Mouse (Mus musculus): Measurements from ENCODE around the gene Kpna1. TPM values are rescaled to one million over a fixed set of nuclear protein-coding genes. Genes with fewer than 3 reads are reported as not detected.
A peak's percentile ranks its signal among the peaks of the same experiment; 100 is the strongest.
"Not testable (repeated sequence)": the region's sequence is repeated elsewhere in the genome, so short reads cannot be mapped to it uniquely, and the experiment has no call there.

Gene Kpna1
- total and polyA plus RNA-seq, 2 experiments from 2014 or later = 55.2 to 55.9 TPM

DNA sequence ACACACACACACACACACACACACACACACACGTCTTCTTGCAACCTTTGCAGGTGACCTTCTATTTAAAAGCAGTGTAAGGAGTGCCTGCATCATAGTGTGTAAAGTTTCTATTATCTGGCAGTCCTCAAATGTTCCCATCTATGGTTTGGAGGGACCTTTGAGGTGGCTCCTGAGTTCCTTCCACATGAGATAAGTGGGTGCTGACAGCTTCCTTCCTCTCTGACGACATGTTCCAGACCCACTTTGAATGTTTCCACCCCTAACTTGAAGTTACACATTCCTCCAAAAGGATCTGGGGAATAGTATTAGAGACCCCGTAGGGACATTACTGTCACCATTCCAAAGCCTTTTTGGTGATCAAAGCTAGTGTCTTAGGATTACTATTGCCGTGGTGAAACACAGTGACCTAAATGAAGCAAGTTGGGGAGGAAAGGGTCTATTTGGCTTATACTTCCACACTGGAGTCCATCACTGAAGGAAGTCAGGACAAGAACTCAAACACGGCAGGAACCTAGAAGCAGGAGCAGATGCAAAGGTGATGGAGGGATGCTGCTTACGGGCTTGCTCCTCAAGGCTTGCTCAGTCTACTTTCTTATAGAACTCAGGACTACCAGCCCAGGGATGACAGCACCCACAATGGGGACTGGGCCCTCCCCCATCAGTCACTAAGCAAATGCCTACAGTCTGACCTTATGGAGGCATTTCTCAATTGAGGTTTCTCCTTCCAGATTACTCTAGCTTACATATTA lies 75.2 kb downstream of the Kpna1 start:
- Histone ChIP-seq H3K9ac (replicated peaks; ENCODE audit: low read length) (no peak overlapping the region), H3K27ac (no peak overlapping the region), H3K4me3 (ENCODE audit: low read length) (no peak overlapping the region), H3K4me2 (ENCODE audit: low read depth, low read length) (no peak overlapping the region), H3K27me3 (ENCODE audit: insufficient read depth, low read length) (no peaks in the 10 kb centered on the region), H3K9me3 (ENCODE audit: low read length) (no peaks in the 10 kb centered on the region), H3K4me1 (ENCODE audit: insufficient read depth, low read length) (no peaks in the 10 kb centered on the region), H3K36me3 (ENCODE audit: insufficient read depth, low read length) (peaks cover 20% of the 10 kb centered on the region; the same call in 1 of the 2 replicates)
- ATAC-seq (no peak), DNase-seq (ENCODE audit: low spot score) (no peak)
- no peak for TF ChIP-seq CTCF (IDR thresholded peaks at IDR 0.05; ENCODE audit: low read depth)
- 91% methylated on average over 6 of the region's 6 CpGs for WGBS

DNA sequence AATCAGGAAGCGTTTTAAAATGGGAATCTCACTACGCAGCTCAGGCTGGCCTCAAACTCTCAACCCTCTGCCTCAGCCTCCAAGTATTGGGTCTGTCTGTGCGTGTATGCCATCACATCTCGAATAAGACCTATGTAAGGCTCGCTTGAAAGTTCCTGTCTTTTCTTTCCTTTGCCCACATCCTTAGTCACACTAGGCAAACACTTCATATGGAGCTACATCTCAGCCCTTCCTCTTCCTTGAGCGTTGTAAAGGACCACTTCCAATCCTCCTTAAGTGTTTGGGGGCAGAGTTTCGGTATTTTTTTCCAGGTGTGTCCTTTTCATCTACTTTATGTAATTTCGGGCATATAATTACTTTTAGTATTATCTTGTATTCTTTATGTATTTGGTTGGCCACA lies 76.4 kb downstream of the Kpna1 start:
- DNase-seq (ENCODE audit: low spot score) = no peak
- no peaks in the 10 kb centered on the region for H3K9me3 ChIP-seq (ENCODE audit: low read length)

DNA sequence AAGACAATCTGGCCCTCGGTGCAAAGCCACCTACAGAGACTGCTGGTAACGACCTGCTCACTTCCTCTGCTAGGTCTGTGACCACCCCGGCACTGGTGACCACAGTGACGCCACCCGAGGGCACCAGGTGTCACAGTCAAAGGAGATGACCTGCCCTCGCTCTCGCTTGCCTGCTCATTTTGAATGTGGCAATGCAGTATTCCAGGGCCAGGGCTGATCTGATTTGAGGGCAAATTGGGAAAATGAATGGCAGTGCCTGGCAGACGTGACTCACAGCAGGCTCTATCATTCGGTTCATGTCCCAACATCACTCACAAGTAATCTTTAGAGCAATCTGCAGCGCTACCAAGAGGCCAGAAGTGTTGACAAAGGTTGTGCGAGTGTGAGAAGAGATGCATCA lies 77.9 kb downstream of the Kpna1 start:
- WGBS = 84% methylated on average over 11 of the region's 11 CpGs
- Histone ChIP-seq H3K27ac (no peak overlapping the region), H3K27me3 (ENCODE audit: insufficient read depth, low read length) (no peaks in the 10 kb centered on the region), H3K4me3 (ENCODE audit: low read length) (no peak overlapping the region), H3K36me3 (ENCODE audit: insufficient read depth, low read length) (peaks cover 5% of the 10 kb centered on the region; the same call in 1 of the 2 replicates), H3K4me1 (ENCODE audit: insufficient read depth, low read length) (no peaks in the 10 kb centered on the region), H3K4me2 (ENCODE audit: low read depth, low read length) (no peak overlapping the region), H3K9ac (replicated peaks; ENCODE audit: low read length) (no peak overlapping the region), H3K9me3 (ENCODE audit: low read length) (no peaks in the 10 kb centered on the region)
- ATAC-seq (no peak), DNase-seq (ENCODE audit: low spot score) (no peak)
- no peak for TF ChIP-seq CTCF (IDR thresholded peaks at IDR 0.05; ENCODE audit: low read depth)

More for the DNA sequence above, 76.4 kb downstream of the Kpna1 start:
- no peak for ATAC-seq
- H3K36me3 ChIP-seq (ENCODE audit: insufficient read depth, low read length) = peaks cover 9% of the 10 kb centered on the region; the same call in 1 of the 2 replicates
- no peak overlapping the region for H3K4me3 ChIP-seq (ENCODE audit: low read length)
- TF ChIP-seq CTCF (IDR thresholded peaks at IDR 0.05; ENCODE audit: low read depth) = no peak
- H3K9ac ChIP-seq (replicated peaks; ENCODE audit: low read length) = no peak overlapping the region
- no peak overlapping the region for H3K27ac ChIP-seq
- WGBS = 97% methylated on average over 8 of the region's 8 CpGs
- no peak overlapping the region for H3K4me2 ChIP-seq (ENCODE audit: low read depth, low read length)
- H3K27me3 ChIP-seq (ENCODE audit: insufficient read depth, low read length) = no peaks in the 10 kb centered on the region
- H3K4me1 ChIP-seq (ENCODE audit: insufficient read depth, low read length) = no peaks in the 10 kb centered on the region

DNA sequence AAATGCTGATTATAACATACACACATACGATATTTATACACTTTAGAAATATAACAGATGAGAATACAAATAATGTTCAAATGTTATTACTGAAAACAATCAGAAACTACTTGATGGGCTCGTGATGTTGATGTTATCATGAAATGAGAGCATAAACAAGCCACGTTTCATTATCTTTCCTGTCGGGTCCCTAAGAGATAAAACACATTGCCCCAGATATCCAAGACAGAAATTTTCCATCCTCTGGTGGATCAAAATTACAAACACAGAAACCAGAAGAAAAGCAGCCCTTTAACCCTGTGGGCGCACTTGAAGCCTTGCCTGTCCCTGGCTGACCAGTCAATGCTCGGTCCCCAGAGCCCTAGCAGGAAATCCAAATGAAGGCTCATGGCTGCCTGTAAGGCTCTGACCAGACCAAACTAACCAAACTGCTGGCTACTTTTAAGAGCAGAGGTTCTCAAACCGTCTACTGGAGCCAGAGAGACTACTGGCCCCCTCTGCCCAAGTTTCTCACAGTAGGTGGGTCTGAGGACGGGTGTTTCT lies 79.5 kb downstream of the Kpna1 start:
- no peaks in the 10 kb centered on the region for H3K36me3 ChIP-seq (ENCODE audit: insufficient read depth, low read length)
- ATAC-seq (no peak), DNase-seq (ENCODE audit: low spot score) (no peak)
- no peaks in the 10 kb centered on the region for H3K4me1 ChIP-seq (ENCODE audit: insufficient read depth, low read length)
- TF ChIP-seq CTCF (IDR thresholded peaks at IDR 0.05; ENCODE audit: low read depth) = no peak
- H3K9ac ChIP-seq (replicated peaks; ENCODE audit: low read length) = no peak overlapping the region
- no peaks in the 10 kb centered on the region for H3K9me3 ChIP-seq (ENCODE audit: low read length)
- no peaks in the 10 kb centered on the region for H3K27me3 ChIP-seq (ENCODE audit: insufficient read depth, low read length)
- H3K4me3 ChIP-seq (ENCODE audit: low read length) = no peak overlapping the region
- 84% methylated on average over 8 of the region's 8 CpGs for WGBS
- H3K27ac ChIP-seq = no peak overlapping the region
- no peak overlapping the region for H3K4me2 ChIP-seq (ENCODE audit: low read depth, low read length)

DNA sequence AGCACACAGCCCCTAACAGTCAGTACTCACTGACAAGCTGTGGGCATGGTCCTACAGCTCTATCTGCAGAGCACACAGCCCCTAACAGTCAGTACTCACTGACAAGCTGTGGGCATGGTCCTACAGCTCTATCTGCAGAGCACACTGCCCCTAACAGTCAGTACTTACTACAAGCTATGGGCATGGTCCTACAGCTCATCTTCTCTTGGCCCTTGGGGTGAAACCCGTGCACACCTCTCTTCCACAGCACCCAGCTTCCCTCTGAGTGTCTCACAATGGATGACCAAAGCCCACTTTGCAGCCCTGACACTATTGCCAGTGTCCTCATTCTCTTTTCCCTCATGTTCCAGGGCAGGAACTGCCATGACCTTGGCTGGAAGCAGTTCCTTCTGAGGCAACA lies 84.0 kb downstream of the Kpna1 start:
- H3K9ac ChIP-seq (replicated peaks; ENCODE audit: low read length); H3K4me3 ChIP-seq (ENCODE audit: low read length); H3K4me2 ChIP-seq (ENCODE audit: low read depth, low read length); ATAC-seq; H3K9me3 ChIP-seq (ENCODE audit: low read length); H3K36me3 ChIP-seq (ENCODE audit: insufficient read depth, low read length); H3K4me1 ChIP-seq (ENCODE audit: insufficient read depth, low read length); H3K27ac ChIP-seq; DNase-seq (ENCODE audit: low spot score); H3K27me3 ChIP-seq (ENCODE audit: insufficient read depth, low read length): not testable (repeated sequence)
- 90% methylated on average over 1 of the region's 1 CpGs for WGBS

DNA sequence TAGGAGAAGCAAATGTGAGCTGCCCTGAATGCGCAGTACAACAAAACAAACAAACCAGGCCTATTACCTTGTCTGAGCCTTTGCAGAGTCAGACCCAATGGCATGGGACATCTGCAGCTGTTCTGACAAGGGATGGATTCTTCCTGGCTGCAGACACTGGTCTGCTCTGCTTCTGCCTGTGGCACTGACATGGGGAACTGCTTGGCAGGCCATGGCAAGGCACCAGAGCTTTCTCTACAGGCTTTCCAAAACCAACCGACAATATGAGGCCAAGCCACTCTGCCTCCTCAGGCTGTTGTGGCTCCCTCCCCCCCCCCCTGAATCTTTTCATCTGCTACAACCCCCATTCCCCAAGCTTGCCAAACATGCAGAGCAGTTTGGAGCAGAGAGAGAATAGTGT lies 84.8 kb downstream of the Kpna1 start:
- no peak overlapping the region for H3K4me2 ChIP-seq (ENCODE audit: low read depth, low read length)
- no peak overlapping the region for H3K4me3 ChIP-seq (ENCODE audit: low read length)
- H3K27ac ChIP-seq = peak overlapping the region; percentile 8; the same call in 1 of the 2 replicates
- no peak for TF ChIP-seq CTCF (IDR thresholded peaks at IDR 0.05; ENCODE audit: low read depth)
- no peaks in the 10 kb centered on the region for H3K36me3 ChIP-seq (ENCODE audit: insufficient read depth, low read length)
- H3K9ac ChIP-seq (replicated peaks; ENCODE audit: low read length) = no peak overlapping the region
- WGBS = 55% methylated on average over 2 of the region's 2 CpGs
- DNase-seq (ENCODE audit: low spot score) = peak; percentile 45
- H3K4me1 ChIP-seq (ENCODE audit: insufficient read depth, low read length) = no peaks in the 10 kb centered on the region
- H3K9me3 ChIP-seq (ENCODE audit: low read length) = no peaks in the 10 kb centered on the region
- no peaks in the 10 kb centered on the region for H3K27me3 ChIP-seq (ENCODE audit: insufficient read depth, low read length)
- peak; percentile 76 for ATAC-seq

DNA sequence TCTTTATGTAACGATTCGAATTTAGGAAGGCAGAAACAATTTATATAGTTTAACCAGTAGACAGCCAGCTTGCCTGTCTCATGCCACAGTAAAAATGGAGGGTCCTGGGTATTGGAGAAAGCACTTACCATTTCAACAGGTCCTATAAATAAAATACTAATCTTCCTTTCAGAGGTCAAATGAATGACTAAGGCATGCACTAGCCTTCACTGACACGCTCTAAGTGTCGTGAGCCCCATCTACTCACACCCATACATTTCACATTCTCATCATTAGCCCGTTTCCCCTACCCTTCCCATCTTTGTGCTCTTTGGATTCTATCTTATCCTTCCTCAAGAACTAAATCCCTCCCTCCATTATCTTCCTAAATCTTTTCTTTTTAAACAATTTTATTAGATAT lies 86.4 kb downstream of the Kpna1 start:
- Histone ChIP-seq H3K9ac (replicated peaks; ENCODE audit: low read length) (no peak overlapping the region), H3K36me3 (ENCODE audit: insufficient read depth, low read length) (no peaks in the 10 kb centered on the region), H3K9me3 (ENCODE audit: low read length) (no peaks in the 10 kb centered on the region), H3K27me3 (ENCODE audit: insufficient read depth, low read length) (no peaks in the 10 kb centered on the region), H3K4me3 (ENCODE audit: low read length) (no peak overlapping the region), H3K4me1 (ENCODE audit: insufficient read depth, low read length) (peaks cover 4% of the 10 kb centered on the region; the same call in 1 of the 2 replicates), H3K4me2 (ENCODE audit: low read depth, low read length) (no peak overlapping the region), H3K27ac (no peak overlapping the region)
- DNase-seq (ENCODE audit: low spot score) = no peak
- no peak for TF ChIP-seq CTCF (IDR thresholded peaks at IDR 0.05; ENCODE audit: low read depth)
- no peak for ATAC-seq
- WGBS = 91% methylated on average over 5 of the region's 5 CpGs

Measured in hindbrain, postnatal 0 days (tissue).